Mouse (Mus musculus) CH12.LX (cell line): ENCODE measurements around the gene Exoc1. TPM values are rescaled to one million over a fixed set of nuclear protein-coding genes. Genes with fewer than 3 reads are reported as not detected.
A peak's percentile ranks its signal among the peaks of the same experiment; 100 is the strongest.

Experiments
- DNase-seq: peaks from one replicate; pipeline ENCODE4 v3.0.0-alpha.2; 2013; ENCODE audit errors: extremely low read depth
- H3K27ac ChIP-seq: 2 replicates; pipeline ENCODE4 v1.5.1; 2012; ENCODE audit warnings: low read depth, mild to moderate bottlenecking, control low read depth, moderate library complexity; ENCODE audit not compliant: insufficient read depth
- H3K27me3 ChIP-seq: replicated peaks from 2 replicates; pipeline ENCODE3; 2012; ENCODE audit warnings: inconsistent platforms
- H3K36me3 ChIP-seq, 2 experiments: replicated peaks in 1 of 2; 2 replicates each; pipeline versions ENCODE3 to v1.6.1; 2012; ENCODE audit warnings: inconsistent platforms in 1 of 2, low read length in 1 of 2, mild to moderate bottlenecking in 1 of 2, mixed read lengths in 1 of 2, moderate library complexity in 1 of 2; ENCODE audit not compliant: control insufficient read depth in 1 of 2, insufficient read depth in 1 of 2
- H3K4me1 ChIP-seq, 2 experiments: 2 replicates each; pipeline ENCODE4 v1.6.1; 2012; ENCODE audit warnings: inconsistent platforms in 1 of 2, moderate library complexity in 1 of 2; ENCODE audit not compliant: insufficient read depth in 2 of 2, control insufficient read depth in 1 of 2
- H3K4me2 ChIP-seq: 2 replicates; pipeline ENCODE4 v1.6.1; 2012; ENCODE audit warnings: low read depth, mild to moderate bottlenecking, control low read depth; ENCODE audit not compliant: poor library complexity, insufficient read depth, severe bottlenecking
- H3K4me3 ChIP-seq, 3 experiments: fragments of 150-350 bp in 1 of 3; sonication (generic) in 1 of 3; replicated peaks in 1 of 3; 2 replicates each; pipeline versions ENCODE3 to v1.5.1; 2011 to 2012; ENCODE audit warnings: low read depth in 2 of 3, low read length in 2 of 3, mild to moderate bottlenecking in 2 of 3, moderate library complexity in 2 of 3, control low read depth in 1 of 3, improper control_type of control experiment in 1 of 3, inconsistent platforms in 1 of 3, mixed read lengths in 1 of 3; ENCODE audit not compliant: poor library complexity in 1 of 3
- H3K79me2 ChIP-seq: replicated peaks from 2 replicates; pipeline ENCODE4 v1.6.1; 2012; ENCODE audit warnings: mild to moderate bottlenecking, moderate library complexity; ENCODE audit not compliant: control insufficient read depth, poor library complexity, insufficient read depth, severe bottlenecking; ENCODE audit errors: extremely low read depth
- H3K9ac ChIP-seq: 2 replicates; pipeline ENCODE4 v1.6.1; 2012; ENCODE audit warnings: low read depth, mild to moderate bottlenecking, control low read depth, moderate library complexity; ENCODE audit not compliant: insufficient read depth
- H3K9me3 ChIP-seq: replicated peaks from 2 replicates; pipeline ENCODE3; 2012; ENCODE audit warnings: low read length, inconsistent platforms, mixed read lengths
- BHLHE40 ChIP-seq: IDR thresholded peaks from 2 replicates; pipeline ENCODE4 v1.6.1; 2011; ENCODE audit warnings: mild to moderate bottlenecking, low read depth, low read length, improper control_type of control experiment
- CHD1 ChIP-seq: IDR thresholded peaks from 2 replicates; pipeline ENCODE4 v1.6.1; 2012; ENCODE audit warnings: low read depth, low read length, improper control_type of control experiment, inconsistent platforms
- CHD2 ChIP-seq: IDR thresholded peaks from 2 replicates; pipeline ENCODE4 v1.6.1; 2011; ENCODE audit warnings: low read length, improper control_type of control experiment
- CTCF ChIP-seq, 2 experiments: IDR thresholded peaks in 1 of 2; conservative IDR thresholded peaks in 1 of 2; 2 replicates each; pipeline ENCODE4 v1.5.1; 2011 to 2012; ENCODE audit warnings: low read depth in 2 of 2, low read length in 2 of 2, improper control_type of control experiment in 1 of 2, inconsistent platforms in 1 of 2, mild to moderate bottlenecking in 1 of 2, moderate library complexity in 1 of 2
- E2F4 ChIP-seq: IDR thresholded peaks from 2 replicates; pipeline ENCODE4 v1.6.1; 2011; ENCODE audit warnings: low read depth, low read length, improper control_type of control experiment; ENCODE audit not compliant: insufficient replicate concordance
- ELF1 ChIP-seq: IDR thresholded peaks from 2 replicates; pipeline ENCODE4 v1.6.1; 2014; ENCODE audit warnings: low read depth, mild to moderate bottlenecking, inconsistent platforms, low read length, improper control_type of control experiment
- EP300 ChIP-seq: IDR thresholded peaks from 2 replicates; pipeline ENCODE4 v1.6.1; 2011; ENCODE audit warnings: low read length, improper control_type of control experiment
- ETS1 ChIP-seq: conservative IDR thresholded peaks from 2 replicates; pipeline ENCODE4 v1.6.1; 2012; ENCODE audit warnings: low read depth, mild to moderate bottlenecking, inconsistent platforms, low read length, improper control_type of control experiment, moderate library complexity
- GABPA ChIP-seq: IDR thresholded peaks from 2 replicates; pipeline ENCODE4 v1.6.1; 2012; ENCODE audit warnings: low read depth, low read length, improper control_type of control experiment, inconsistent platforms; ENCODE audit not compliant: insufficient replicate concordance
- HCFC1 ChIP-seq: IDR thresholded peaks from 2 replicates; pipeline ENCODE4 v1.6.1; 2012; ENCODE audit warnings: low read depth, mild to moderate bottlenecking, inconsistent platforms, low read length, improper control_type of control experiment
- IRF4 ChIP-seq: IDR thresholded peaks from 2 replicates; pipeline ENCODE4 v1.6.1; 2014; ENCODE audit warnings: low read depth, mild to moderate bottlenecking, inconsistent platforms, low read length, improper control_type of control experiment
- JUN ChIP-seq: IDR thresholded peaks from 2 replicates; pipeline ENCODE4 v1.6.1; 2011; ENCODE audit warnings: low read depth, mild to moderate bottlenecking, low read length, improper control_type of control experiment, moderate library complexity; ENCODE audit not compliant: insufficient read depth
- JUND ChIP-seq: conservative IDR thresholded peaks from 2 replicates; pipeline ENCODE4 v1.6.1; 2011; ENCODE audit warnings: low read depth, low read length, improper control_type of control experiment
- KAT2A ChIP-seq: IDR thresholded peaks from 2 replicates; pipeline ENCODE4 v1.6.1; 2012; ENCODE audit warnings: low read length, improper control_type of control experiment, inconsistent platforms; ENCODE audit not compliant: insufficient replicate concordance
- MAFK ChIP-seq: IDR thresholded peaks from 2 replicates; pipeline ENCODE4 v1.6.1; 2011; ENCODE audit warnings: low read length, improper control_type of control experiment; ENCODE audit not compliant: insufficient replicate concordance
- MAX ChIP-seq: IDR thresholded peaks from 2 replicates; pipeline ENCODE4 v1.6.1; 2011; ENCODE audit warnings: low read length, improper control_type of control experiment
- MAZ ChIP-seq: IDR thresholded peaks from 2 replicates; pipeline ENCODE4 v1.6.1; 2012; ENCODE audit warnings: low read depth, mild to moderate bottlenecking, inconsistent platforms, low read length, improper control_type of control experiment, moderate library complexity
- MEF2A ChIP-seq: IDR thresholded peaks from 2 replicates; pipeline ENCODE4 v1.6.1; 2014; ENCODE audit warnings: low read depth, mild to moderate bottlenecking, inconsistent platforms, low read length, improper control_type of control experiment, borderline replicate concordance
- MXI1 ChIP-seq: IDR thresholded peaks from 2 replicates; pipeline ENCODE4 v1.6.1; 2011; ENCODE audit warnings: mild to moderate bottlenecking, low read depth, low read length, improper control_type of control experiment
- MYC ChIP-seq: IDR thresholded peaks from 2 replicates; pipeline ENCODE4 v1.6.1; 2011; ENCODE audit warnings: low read depth, mild to moderate bottlenecking, improper control_type of control experiment, low read length
- NELFE ChIP-seq: IDR thresholded peaks from 2 replicates; pipeline ENCODE4 v1.6.1; 2011; ENCODE audit warnings: low read depth, low read length, improper control_type of control experiment
- NRF1 ChIP-seq: IDR thresholded peaks from 2 replicates; pipeline ENCODE4 v1.6.1; 2014; ENCODE audit warnings: low read depth, mild to moderate bottlenecking, inconsistent platforms, low read length, improper control_type of control experiment, moderate library complexity
- PAX5 ChIP-seq: IDR thresholded peaks from 2 replicates; pipeline ENCODE4 v1.6.1; 2012; ENCODE audit warnings: low read length, inconsistent platforms, mixed read lengths
- POLR2A ChIP-seq: IDR thresholded peaks from 2 replicates; pipeline ENCODE4 v1.6.1; 2011; ENCODE audit warnings: low read depth, mild to moderate bottlenecking, improper control_type of control experiment, low read length
- POLR2AphosphoS2 ChIP-seq: IDR thresholded peaks from 2 replicates; pipeline ENCODE4 v1.6.1; 2011; ENCODE audit warnings: low read depth, low read length, improper control_type of control experiment
- RAD21 ChIP-seq: IDR thresholded peaks from 2 replicates; pipeline ENCODE4 v1.6.1; 2011; ENCODE audit warnings: low read depth, mild to moderate bottlenecking, low read length, improper control_type of control experiment, moderate library complexity
- RCOR1 ChIP-seq: conservative IDR thresholded peaks from 2 replicates; pipeline ENCODE4 v1.6.1; 2012; ENCODE audit warnings: low read depth, mild to moderate bottlenecking, inconsistent platforms, low read length, improper control_type of control experiment
- SIN3A ChIP-seq: IDR thresholded peaks from 2 replicates; pipeline ENCODE4 v1.6.1; 2012; ENCODE audit warnings: low read length, improper control_type of control experiment, inconsistent platforms
- SMC3 ChIP-seq: IDR thresholded peaks from 2 replicates; pipeline ENCODE4 v1.6.1; 2011; ENCODE audit warnings: low read depth, low read length, improper control_type of control experiment
- TBP ChIP-seq: conservative IDR thresholded peaks from 2 replicates; pipeline ENCODE4 v1.6.1; 2011; ENCODE audit warnings: low read depth, low read length, improper control_type of control experiment
- TCF12 ChIP-seq: IDR thresholded peaks from 2 replicates; pipeline ENCODE4 v1.6.1; 2014; ENCODE audit warnings: low read depth, mild to moderate bottlenecking, inconsistent platforms, low read length, improper control_type of control experiment
- UBTF ChIP-seq: IDR thresholded peaks from 2 replicates; pipeline ENCODE4 v1.6.1; 2012; ENCODE audit warnings: low read depth, mild to moderate bottlenecking, inconsistent platforms, low read length, improper control_type of control experiment, moderate library complexity
- USF1 ChIP-seq: IDR thresholded peaks from 2 replicates; pipeline ENCODE4 v1.6.1; 2014; ENCODE audit warnings: low read depth, mild to moderate bottlenecking, inconsistent platforms, low read length, improper control_type of control experiment
- USF2 ChIP-seq: conservative IDR thresholded peaks from 2 replicates; pipeline ENCODE4 v1.6.1; 2011; ENCODE audit warnings: low read depth, low read length, improper control_type of control experiment
- ZC3H11A ChIP-seq: IDR thresholded peaks from 2 replicates; pipeline ENCODE4 v1.6.1; 2012; ENCODE audit warnings: low read depth, mild to moderate bottlenecking, inconsistent platforms, low read length, improper control_type of control experiment
- ZKSCAN1 ChIP-seq: IDR thresholded peaks from 2 replicates; pipeline ENCODE4 v1.6.1; 2012; ENCODE audit warnings: low read depth, inconsistent platforms, low read length, improper control_type of control experiment, borderline replicate concordance
- ZMIZ1 ChIP-seq: IDR thresholded peaks from 2 replicates; pipeline ENCODE4 v1.6.1; 2012; ENCODE audit warnings: low read depth, mild to moderate bottlenecking, inconsistent platforms, low read length, improper control_type of control experiment
- ZNF384 ChIP-seq: IDR thresholded peaks from 2 replicates; pipeline ENCODE4 v1.6.1; 2012; ENCODE audit warnings: low read depth, low read length, improper control_type of control experiment, inconsistent platforms
- dilution Hi-C: fragments of 300-500 bp; cut with MboI; formaldehyde crosslinking; loops from 2 replicates; pipeline ENCODE4 v1.14.3; 2020; ENCODE audit warnings: low sequenced_read_pairs; ENCODE audit not compliant: extremely low pct_unique_long_range_greater_than_20kb, extremely low pct_ligation_motif_present
- in situ Hi-C: fragments of 300-500 bp; cut with MboI; formaldehyde crosslinking; loops from 3 replicates; pipeline ENCODE4 v1.14.3; 2019; ENCODE audit warnings: low sequenced_read_pairs, low pct_ligation_motif_present, low pct_unique_long_range_greater_than_20kb, mixed read lengths
- polyA plus RNA-seq: library from polyadenylated mRNA; unstranded; fragments of >175 nt; gene quantifications from 2 replicates; pipeline ENCODE4 v1.2.1, GENCODE M21; 2012; ENCODE audit warnings: low read depth; ENCODE audit not compliant: insufficient read length
- total RNA-seq, 2 experiments: library from RNA; depleted of rRNA; stranded (reverse); fragments of 300-350 nt in 1 of 2; fragments of >200 nt in 1 of 2; gene quantifications; 2 replicates each; pipeline ENCODE4 v1.2.3; 2012 to 2014

The Exoc1 gene
- total and polyA plus RNA-seq, 3 experiments = 26.6 to 32.6 (median 30.4) TPM

GRCm38 (mm10) chr5:76588551-76589283 lies 59.6 kb downstream of the Exoc1 start, which contains the start of gene Cep135:
Gene Cep135 (plus strand): TSS chr5:76588698.
- dilution Hi-C loops (no loop called here), in situ Hi-C loops (loop anchor here (25.0 kb wide), 1 partner anchor 249 kb away; no protein-coding TSS in a partner anchor)
- Histone ChIP-seq H3K4me1 (peaks cover 0 to 17% of the 10 kb centered on the region in 2 experiments; a peak in 2 of 4 replicates), H3K27ac (peak within 1 kb of the TSS; percentile 87), H3K4me3 (peak within 1 kb of the TSS; percentile 78 to 95 (median 92)), H3K27me3 (no peaks in the 10 kb centered on the region), H3K79me2 (no peaks in the 10 kb centered on the region; the same call in 1 of the 2 replicates), H3K9me3 (peaks cover 5% of the 10 kb centered on the region), H3K9ac (peak within 1 kb of the TSS; percentile 90), H3K36me3 (peaks cover 13 to 25% of the 10 kb centered on the region in 2 experiments), H3K4me2 (peak within 1 kb of the TSS; percentile 99)
- DNase-seq = peak; percentile 61
- no peak for TF ChIP-seq CHD1
- no peak for TF ChIP-seq E2F4
- TF ChIP-seq TCF12 = peak; percentile 59
- TF ChIP-seq CHD2 = peak; percentile 56
- no peak; the same call in 1 of the 2 replicates for TF ChIP-seq ETS1
- no peak for TF ChIP-seq POLR2AphosphoS2
- peak; percentile 9; the same call in 1 of the 2 replicates for TF ChIP-seq MAX
- peak; percentile 35; the same call in 1 of the 2 replicates for TF ChIP-seq IRF4
- no peak for TF ChIP-seq MAFK
- TF ChIP-seq PAX5 = no peak
- TF ChIP-seq SIN3A = peak; percentile 61; the same call in 1 of the 2 replicates
- no peak for TF ChIP-seq USF1
- TF ChIP-seq ELF1 = peak; percentile 68
- TF ChIP-seq ZNF384 = no peak; the same call in 1 of the 2 replicates
- TF ChIP-seq POLR2A = peak; percentile 61
- TF ChIP-seq GABPA = no peak; the same call in 1 of the 2 replicates
- TF ChIP-seq EP300 = no peak
- TF ChIP-seq UBTF = peak; percentile 94
- no peak; the same call in 1 of the 2 replicates for TF ChIP-seq MEF2A
- no peak for TF ChIP-seq ZKSCAN1
- peak; percentile 89 for TF ChIP-seq HCFC1
- peak; percentile 63; the same call in 1 of the 2 replicates for TF ChIP-seq NRF1
- peak; percentile 17; the same call in 1 of the 2 replicates for TF ChIP-seq BHLHE40
- no peak for TF ChIP-seq RCOR1
- no peak for TF ChIP-seq ZC3H11A
- 0 out of 2 replicates have a peak, but pooled peaks have one; percentile 24 for TF ChIP-seq MYC
- TF ChIP-seq KAT2A = peak; percentile 79; the same call in 1 of the 2 replicates
- TF ChIP-seq JUN = no peak
- TF ChIP-seq ZMIZ1 = 0 out of 2 replicates have a peak, but pooled peaks have one; percentile 28
- 0 out of 2 replicates have a peak, but pooled peaks have one; percentile 22 for TF ChIP-seq TBP
- peak; percentile 68 for TF ChIP-seq SMC3
- TF ChIP-seq CTCF (conservative IDR thresholded peaks at IDR 0.05 in 1 of 2, IDR thresholded peaks at IDR 0.05 in 1 of 2; ENCODE audit: low read depth in 2 of 2, low read length in 2 of 2) = peak; percentile 36 to 84; a peak in 3 of 4 replicates
- peak; percentile 64 for TF ChIP-seq RAD21
- TF ChIP-seq JUND = no peak
- no peak for TF ChIP-seq NELFE
- TF ChIP-seq MXI1 = peak; percentile 77
- TF ChIP-seq MAZ = no peak
- TF ChIP-seq USF2 = no peak
